Mouse (Mus musculus) adrenal gland, postnatal 4 days (tissue): Measurements from ENCODE around the gene Acss1. TPM values are rescaled to one million over a fixed set of nuclear protein-coding genes. Genes with fewer than 3 reads are reported as not detected.

ENCODE experiments used
- DNase-seq, 2 experiments: peaks; one replicate each; pipeline ENCODE4 v3.0.0; 2021 to 2022; ENCODE audit warnings: low spot score in 2 of 2, mixed read lengths in 2 of 2
- total RNA-seq, 2 experiments: library from RNA; stranded (reverse); gene quantifications; 2 replicates each; pipeline ENCODE4 v1.2.3; 2021

Acss1 gene
- total RNA-seq, 2 experiments from 2014 or later: 10.8 to 17.1 TPM

GRCm38 (mm10) chr2:150667065-150667819 lies 1.1 kb downstream of the Acss1 start:
- no peak for DNase-seq

GRCm38 (mm10) chr2:150666723-150667064 lies 1.6 kb downstream of the Acss1 start:
- no peak for DNase-seq

GRCm38 (mm10) chr2:150665534-150666451 lies 2.5 kb downstream of the Acss1 start:
- no peak for DNase-seq

- no peak for DNase-seq
These were observed 3.3 kb downstream of the Acss1 start for GRCm38 (mm10) chr2:150665006-150665405.

- DNase-seq: no peak
These were observed 4.0 kb downstream of the Acss1 start for GRCm38 (mm10) chr2:150664152-150664920.

- DNase-seq: no peak
These were observed 5.0 kb downstream of the Acss1 start for GRCm38 (mm10) chr2:150663255-150663654.

GRCm38 (mm10) chr2:150662007-150662406 lies 6.3 kb downstream of the Acss1 start:
- no peak for DNase-seq

GRCm38 (mm10) chr2:150660668-150661451 lies 7.4 kb downstream of the Acss1 start:
- DNase-seq: no peak

- DNase-seq: no peak
These were observed 8.3 kb downstream of the Acss1 start for GRCm38 (mm10) chr2:150660049-150660448.

- DNase-seq: no peak
These were observed 11.1 kb downstream of the Acss1 start for GRCm38 (mm10) chr2:150656975-150657768.

GRCm38 (mm10) chr2:150656112-150656511 lies 12.2 kb downstream of the Acss1 start:
- DNase-seq: no peak

GRCm38 (mm10) chr2:150655290-150655689 lies 13.0 kb downstream of the Acss1 start:
- DNase-seq: no peak

- no peak for DNase-seq
These were observed 13.5 kb downstream of the Acss1 start for GRCm38 (mm10) chr2:150654814-150655213.

GRCm38 (mm10) chr2:150651366-150651765 lies 16.9 kb downstream of the Acss1 start:
- DNase-seq: no peak

GRCm38 (mm10) chr2:150650511-150651074 lies 17.7 kb downstream of the Acss1 start:
- no peak for DNase-seq

- no peak for DNase-seq
These were observed 19.9 kb downstream of the Acss1 start for GRCm38 (mm10) chr2:150648300-150648895.

GRCm38 (mm10) chr2:150647681-150648299 lies 20.5 kb downstream of the Acss1 start:
- DNase-seq: no peak

GRCm38 (mm10) chr2:150646411-150647121 lies 21.7 kb downstream of the Acss1 start:
- no peak for DNase-seq
